Mouse (Mus musculus) liver, embryonic 15.5 days (tissue): Measurements from ENCODE around the gene Prcd. TPM values are rescaled to one million over a fixed set of nuclear protein-coding genes. Genes with fewer than 3 reads are reported as not detected.

ENCODE experiments used
- ATAC-seq: fragments of 200-750 bp; cut with Nextera tagmentation; 2 replicates; pipeline ENCODE4 v1.8.0; 2017; ENCODE audit warnings: moderate number of reproducible peaks, mild to moderate bottlenecking, moderate library complexity; ENCODE audit not compliant: insufficient read depth
- H3K27ac ChIP-seq: fragments of 300-500 bp; sonication (generic); replicated peaks from 2 replicates; pipeline ENCODE4 v1.5.1; 2015; ENCODE audit warnings: mild to moderate bottlenecking, inconsistent platforms
- H3K27me3 ChIP-seq: fragments of 300-500 bp; sonication (generic); 2 replicates; pipeline ENCODE4 v1.6.1; 2015; ENCODE audit warnings: mild to moderate bottlenecking, inconsistent platforms
- H3K36me3 ChIP-seq: fragments of 300-500 bp; sonication (generic); replicated peaks from 2 replicates; pipeline ENCODE4 v1.6.1; 2015; ENCODE audit warnings: moderate library complexity, mild to moderate bottlenecking, inconsistent platforms
- H3K4me1 ChIP-seq: fragments of 300-500 bp; sonication (generic); replicated peaks from 2 replicates; pipeline ENCODE4 v1.6.1; 2015; ENCODE audit warnings: inconsistent platforms
- H3K4me2 ChIP-seq: fragments of 300-500 bp; sonication (generic); 2 replicates; pipeline ENCODE4 v1.6.1; 2015; ENCODE audit warnings: moderate library complexity, mild to moderate bottlenecking, inconsistent platforms
- H3K4me3 ChIP-seq: fragments of 300-500 bp; sonication (generic); replicated peaks from 2 replicates; pipeline ENCODE4 v1.5.1; 2015; ENCODE audit warnings: mild to moderate bottlenecking, inconsistent platforms
- H3K9ac ChIP-seq: fragments of 300-500 bp; sonication (generic); 2 replicates; pipeline ENCODE4 v1.6.1; 2015; ENCODE audit warnings: moderate library complexity, mild to moderate bottlenecking, inconsistent platforms
- H3K9me3 ChIP-seq: fragments of 300-500 bp; sonication (generic); replicated peaks from 2 replicates; pipeline ENCODE4 v1.6.1; 2016; ENCODE audit warnings: inconsistent platforms
- WGBS: fragments of 180-500 bp; shearing (Covaris S2); methylation state at CpG from one replicate; pipeline ENCODE4 v1.1.7; 2015; ENCODE audit warnings: mixed read lengths; ENCODE audit not compliant: insufficient replicate concordance; 5-methylcytosine and 5-hydroxymethylcytosine counted together
- polyA plus RNA-seq: library from polyadenylated mRNA; unstranded; fragments of >200 nt; fragmentation: Nextera tagmentation; extraction: Ambion mirVana; gene quantifications from 2 replicates; pipeline ENCODE4 v1.2.1, GENCODE M21; 2015

The Prcd gene
- polyA plus RNA-seq, 1 experiment from 2014 or later: 0.29 TPM

DNA sequence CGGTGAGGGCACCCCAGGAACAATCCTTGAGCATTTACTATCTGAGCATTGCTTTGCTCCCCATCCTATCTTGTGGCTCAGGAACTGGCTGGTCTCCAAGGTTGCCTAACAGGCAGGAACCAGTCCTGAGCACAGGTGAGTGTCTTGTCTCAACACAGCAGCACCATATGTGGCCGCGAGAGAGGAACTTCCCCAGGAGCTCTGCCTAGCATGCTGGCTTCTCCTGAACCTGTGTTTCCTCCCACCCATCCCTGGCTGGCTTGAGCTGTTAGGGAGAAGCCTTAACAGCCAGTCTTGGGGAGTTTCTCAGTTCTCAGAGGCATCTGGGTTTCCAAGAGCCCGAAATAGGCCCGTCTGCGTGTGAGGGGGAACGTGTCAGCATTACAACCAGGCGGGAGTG lies 2.0 kb upstream of the Prcd start:
- ATAC-seq: no peak
- 59% methylated on average over 8 of the region's 8 CpGs for WGBS
- no peaks in the 10 kb centered on the region for H3K9me3 ChIP-seq

GRCm38 (mm10) chr11:116652330-116653098 lies 820 bp upstream of the Prcd start:
- no peaks in the 10 kb centered on the region for H3K36me3 ChIP-seq
- H3K4me2 ChIP-seq: no peak overlapping the region
- H3K27ac ChIP-seq: no peak overlapping the region
- no peak overlapping the region for H3K9ac ChIP-seq
- WGBS: 58% methylated on average over 25 of the region's 25 CpGs
- H3K27me3 ChIP-seq: peaks cover 74% of the 10 kb centered on the region
- no peak overlapping the region for H3K4me3 ChIP-seq
- ATAC-seq: no peak
- peaks cover 24% of the 10 kb centered on the region for H3K4me1 ChIP-seq
- H3K9me3 ChIP-seq: no peaks in the 10 kb centered on the region

More for the DNA sequence above, 2.0 kb upstream of the Prcd start:
- Histone ChIP-seq H3K4me2 (no peak overlapping the region), H3K4me3 (no peak overlapping the region), H3K9ac (no peak overlapping the region), H3K36me3 (no peaks in the 10 kb centered on the region), H3K27ac (no peak overlapping the region), H3K4me1 (peaks cover 28% of the 10 kb centered on the region), H3K27me3 (peaks cover 69% of the 10 kb centered on the region)

DNA sequence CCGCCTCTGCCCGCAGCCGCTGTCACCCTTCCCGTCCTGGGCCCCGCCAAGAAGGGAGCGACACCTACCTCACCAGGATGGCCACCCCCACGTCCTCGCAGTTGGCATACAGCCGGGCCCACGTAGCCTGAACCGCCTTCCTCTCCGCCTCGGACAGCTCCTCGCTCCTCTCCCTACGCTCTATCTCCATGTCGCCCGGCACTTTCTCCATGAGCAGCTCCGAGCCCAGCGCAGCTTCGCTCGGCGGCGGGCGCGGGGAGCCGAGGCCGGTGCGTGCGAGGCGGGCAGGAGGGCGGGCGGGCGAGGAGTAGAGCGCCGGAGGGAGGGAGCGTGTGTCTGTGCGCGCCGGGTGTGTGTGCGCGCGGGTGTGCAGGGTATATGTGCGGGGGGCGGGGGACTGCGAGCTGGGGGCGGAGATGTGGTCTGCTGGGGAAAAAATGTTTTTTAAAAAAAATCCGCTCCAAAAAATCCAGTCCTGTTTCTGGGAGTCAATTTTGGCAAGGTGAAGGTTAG lies 431 bp downstream of the Prcd start:
- no peak overlapping the region for H3K9ac ChIP-seq
- peaks cover 26% of the 10 kb centered on the region for H3K4me1 ChIP-seq
- peak overlapping the region; percentile 59 for H3K4me2 ChIP-seq
- under 1% methylated on average over 47 of the region's 47 CpGs for WGBS
- H3K27ac ChIP-seq: no peak overlapping the region
- ATAC-seq: no peak
- H3K27me3 ChIP-seq: peaks cover 74% of the 10 kb centered on the region
- peak overlapping the region; percentile 38 for H3K4me3 ChIP-seq
- no peaks in the 10 kb centered on the region for H3K36me3 ChIP-seq
- H3K9me3 ChIP-seq: no peaks in the 10 kb centered on the region

DNA sequence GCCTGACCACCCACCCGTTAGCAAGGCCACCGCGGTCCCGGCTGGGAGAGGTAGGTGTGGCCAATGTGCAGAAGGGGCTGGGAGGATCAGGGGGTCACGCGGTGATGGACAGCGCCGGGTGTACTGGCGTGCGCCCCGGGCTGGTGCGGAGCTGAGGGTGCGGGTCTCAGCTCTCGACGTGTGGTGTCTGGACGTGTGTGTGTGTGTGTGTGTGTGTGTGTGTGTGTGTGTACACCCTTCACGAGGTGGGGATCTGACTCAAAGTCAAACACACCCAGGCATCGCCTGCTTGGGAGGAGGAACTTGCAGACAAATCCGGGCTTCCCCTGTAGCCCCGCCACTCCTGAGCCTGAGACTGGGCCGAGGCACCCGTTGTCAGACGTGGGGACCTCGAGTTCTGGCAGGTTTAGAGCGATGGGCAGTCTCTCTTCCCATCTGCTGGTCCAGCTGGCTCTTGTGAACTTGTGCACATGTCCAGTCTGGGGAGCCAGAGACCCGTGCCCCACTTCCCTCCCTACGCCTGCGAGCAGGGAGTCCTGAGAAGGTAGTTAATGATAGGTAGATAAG lies 1.0 kb downstream of the Prcd start, which contains the start of gene Cygb:
TSS of gene Cygb (minus strand) at position 59 of the 567 bp plus-strand sequence.
- Histone ChIP-seq H3K9me3 (no peaks in the 10 kb centered on the region), H3K27me3 (peaks cover 70% of the 10 kb centered on the region), H3K4me1 (peaks cover 28% of the 10 kb centered on the region), H3K27ac (no peak within 1 kb of the TSS), H3K9ac (no peak within 1 kb of the TSS), H3K4me3 (peak within 1 kb of the TSS; percentile 38), H3K36me3 (no peaks in the 10 kb centered on the region), H3K4me2 (peak within 1 kb of the TSS; percentile 59)
- no peak for ATAC-seq
- WGBS: 6% methylated on average over 27 of the region's 28 CpGs

DNA sequence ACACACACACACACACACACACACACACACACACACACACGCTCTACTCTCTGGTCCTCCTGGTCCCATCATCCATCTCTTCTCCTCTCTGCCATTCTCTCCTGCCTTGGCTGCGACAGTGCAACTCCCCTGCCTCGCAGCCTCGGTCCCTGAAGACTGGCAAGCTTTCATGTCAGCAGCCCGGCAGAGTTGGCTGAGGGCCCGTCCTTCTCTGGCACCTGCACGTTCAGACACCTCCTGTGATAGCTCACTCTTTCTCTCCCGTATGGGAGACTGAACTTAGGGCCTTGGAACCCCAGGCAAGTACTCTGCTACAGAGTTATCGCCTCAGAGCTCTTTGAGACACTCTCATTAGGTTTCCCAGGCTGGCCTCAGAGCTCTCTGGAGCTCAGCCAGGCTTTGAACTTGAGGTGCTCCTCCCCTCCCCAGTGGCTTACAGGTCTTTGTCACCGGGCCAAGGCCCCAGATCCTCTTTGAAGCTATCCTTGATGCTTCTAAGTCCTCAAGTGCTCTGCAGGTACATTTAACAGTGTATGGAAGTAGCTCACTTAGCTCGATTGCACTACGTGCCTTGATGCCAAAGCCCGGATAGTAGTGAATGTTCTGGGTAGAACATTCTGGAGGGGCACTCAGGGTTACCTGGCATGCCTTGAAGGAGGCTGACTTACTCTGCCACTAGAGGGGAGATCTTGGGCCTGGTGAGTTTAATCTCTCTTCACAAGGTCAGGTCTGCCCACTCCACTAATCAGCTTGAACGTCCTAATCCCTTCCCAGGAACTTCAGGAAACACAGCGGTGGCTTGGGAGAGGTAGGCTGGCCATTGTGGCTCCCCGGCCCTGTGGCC lies 3.2 kb downstream of the Prcd start:
- no peak for ATAC-seq
- Histone ChIP-seq H3K36me3 (no peaks in the 10 kb centered on the region), H3K9me3 (no peaks in the 10 kb centered on the region), H3K4me2 (no peak overlapping the region), H3K27me3 (peaks cover 55% of the 10 kb centered on the region), H3K4me3 (no peak overlapping the region), H3K27ac (no peak overlapping the region), H3K4me1 (peaks cover 36% of the 10 kb centered on the region), H3K9ac (no peak overlapping the region)
- WGBS: 69% methylated on average over 16 of the region's 16 CpGs

DNA sequence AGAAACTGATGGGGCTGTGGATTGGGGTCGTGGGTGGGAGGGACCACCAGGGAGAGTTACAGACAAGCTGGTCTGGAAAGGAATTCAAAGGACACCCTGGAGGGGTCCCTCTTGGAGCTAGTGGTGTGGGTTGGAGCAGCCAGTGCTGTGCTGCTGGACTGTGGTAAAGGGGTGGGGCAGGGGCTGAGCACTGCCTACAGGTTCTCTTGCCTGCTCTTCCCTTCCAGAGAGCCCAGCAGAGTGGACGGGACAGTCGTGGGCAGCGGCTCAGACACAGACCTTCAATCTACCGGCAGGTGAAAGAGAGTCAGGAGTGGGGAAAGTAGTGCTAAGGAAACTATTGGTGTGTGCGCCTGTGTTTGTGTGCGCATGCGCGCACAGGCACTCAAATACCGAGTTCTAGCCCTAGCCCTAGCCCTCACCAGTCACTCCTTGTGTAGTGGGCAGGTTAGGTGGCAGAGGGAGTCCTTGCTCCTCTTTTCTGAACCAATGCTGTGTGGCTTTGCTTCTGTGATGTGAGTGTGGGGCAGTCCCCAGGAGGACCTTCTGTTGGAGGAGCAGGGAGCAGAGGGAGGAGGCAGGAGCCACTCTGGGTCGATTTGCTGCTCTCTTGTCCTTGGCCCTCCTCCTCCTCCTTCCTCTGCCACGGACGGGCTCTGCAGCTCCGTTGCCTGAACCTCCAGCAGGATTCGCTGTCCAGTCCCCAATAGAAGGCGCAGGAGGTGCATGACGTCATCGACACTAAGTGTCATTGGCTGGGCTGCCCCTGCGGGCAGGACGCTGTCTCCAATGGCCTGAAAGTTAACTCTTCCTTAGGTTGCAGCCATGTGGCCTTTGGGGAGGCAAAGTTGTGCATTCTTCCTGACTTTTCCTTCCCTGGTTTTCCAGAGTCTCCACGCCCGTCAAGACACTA lies 4.2 kb downstream of the Prcd start:
- Histone ChIP-seq H3K27ac (peak overlapping the region; percentile 80), H3K9ac (peak overlapping the region; percentile 40), H3K4me3 (peak overlapping the region; percentile 44), H3K4me1 (peaks cover 36% of the 10 kb centered on the region), H3K27me3 (peaks cover 55% of the 10 kb centered on the region), H3K36me3 (no peaks in the 10 kb centered on the region), H3K4me2 (peak overlapping the region; percentile 69), H3K9me3 (no peaks in the 10 kb centered on the region)
- 11% methylated on average over 22 of the region's 22 CpGs for WGBS
- ATAC-seq: peak; percentile 93

DNA sequence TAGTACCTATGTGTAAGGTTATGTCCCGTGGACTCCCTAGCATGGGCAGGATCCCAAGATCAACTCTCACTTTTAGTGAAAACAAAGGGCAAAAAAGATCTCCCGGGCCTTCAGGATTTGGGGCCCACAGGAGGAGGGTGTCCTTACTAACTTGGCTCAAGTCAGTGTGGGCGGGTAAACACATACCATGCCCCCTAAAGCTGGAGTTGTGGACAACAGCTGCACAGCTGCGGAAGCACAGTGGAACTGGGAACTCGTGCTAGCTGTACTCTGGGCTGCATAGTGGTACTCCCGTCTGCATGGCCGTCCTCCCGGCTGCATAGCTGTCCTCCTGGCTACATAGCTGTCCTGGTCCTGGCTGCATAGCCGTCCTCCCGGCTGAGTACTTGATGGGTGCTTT lies 4.9 kb downstream of the Prcd start:
- peak overlapping the region; percentile 69 for H3K4me2 ChIP-seq
- WGBS: 64% methylated on average over 10 of the region's 10 CpGs
- no peaks in the 10 kb centered on the region for H3K9me3 ChIP-seq
- H3K36me3 ChIP-seq: no peaks in the 10 kb centered on the region
- ATAC-seq: no peak
- no peak overlapping the region for H3K4me3 ChIP-seq
- peak overlapping the region; percentile 48; the same call in 1 of the 2 replicates for H3K27ac ChIP-seq
- H3K27me3 ChIP-seq: peaks cover 55% of the 10 kb centered on the region
- H3K9ac ChIP-seq: no peak overlapping the region
- H3K4me1 ChIP-seq: peaks cover 36% of the 10 kb centered on the region

DNA sequence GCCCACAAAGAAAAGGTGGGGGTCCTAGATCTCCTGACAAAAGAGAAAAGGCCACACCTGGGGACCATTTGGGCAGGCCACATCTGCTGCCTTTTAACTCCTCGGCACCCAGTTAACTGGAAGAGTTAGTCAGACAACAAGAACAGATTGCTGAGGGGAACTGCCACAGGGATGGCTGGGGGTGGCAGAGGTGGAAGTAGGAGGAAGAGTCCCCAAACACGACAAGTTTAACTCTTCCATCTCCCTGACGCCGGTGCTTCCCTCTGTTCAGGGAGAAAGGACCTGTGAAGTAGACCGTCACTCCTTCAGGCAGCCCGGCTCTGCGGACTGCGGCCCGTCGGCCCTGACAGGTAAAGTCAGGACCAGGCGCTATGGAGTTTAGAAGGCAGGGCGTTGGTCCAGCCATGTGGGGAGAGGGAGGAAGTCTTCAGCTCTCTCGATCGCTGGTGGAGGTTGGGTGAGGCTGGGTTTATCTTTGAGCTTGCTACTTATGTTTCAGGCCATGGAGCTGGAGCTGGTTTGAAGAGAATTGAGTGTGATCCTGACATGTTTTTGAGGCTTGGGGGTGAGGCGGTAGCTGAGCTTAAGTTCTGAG lies 5.8 kb downstream of the Prcd start:
- Histone ChIP-seq H3K4me3 (no peak overlapping the region), H3K27me3 (peaks cover 53% of the 10 kb centered on the region), H3K36me3 (no peaks in the 10 kb centered on the region), H3K9me3 (no peaks in the 10 kb centered on the region), H3K27ac (no peak overlapping the region), H3K4me1 (peaks cover 28% of the 10 kb centered on the region), H3K4me2 (no peak overlapping the region), H3K9ac (no peak overlapping the region)
- ATAC-seq: no peak
- WGBS: 68% methylated on average over 15 of the region's 15 CpGs

GRCm38 (mm10) chr11:116660181-116660580 lies 6.8 kb downstream of the Prcd start:
- ATAC-seq: no peak
- H3K27me3 ChIP-seq: peaks cover 45% of the 10 kb centered on the region
- 76% methylated on average over 9 of the region's 9 CpGs for WGBS
- peaks cover 27% of the 10 kb centered on the region for H3K4me1 ChIP-seq
- no peak overlapping the region for H3K9ac ChIP-seq
- H3K27ac ChIP-seq: no peak overlapping the region
- H3K36me3 ChIP-seq: no peaks in the 10 kb centered on the region
- no peak overlapping the region for H3K4me2 ChIP-seq
- no peaks in the 10 kb centered on the region for H3K9me3 ChIP-seq
- H3K4me3 ChIP-seq: no peak overlapping the region
